Mouse (Mus musculus) hindbrain, embryonic 12.5 days (tissue): ENCODE results near the gene Lrp6. TPM values are rescaled to one million over a fixed set of nuclear protein-coding genes. Genes with fewer than 3 reads are reported as not detected.

Source experiments
- ATAC-seq: fragments of 200-750 bp; cut with Nextera tagmentation; 2 replicates; pipeline ENCODE4 v1.8.0; 2017; ENCODE audit warnings: moderate TSS enrichment; ENCODE audit not compliant: low FRiP score
- H3K27ac ChIP-seq: fragments of 300-500 bp; sonication (generic); 2 replicates; pipeline ENCODE4 v1.5.1; 2016; ENCODE audit warnings: mild to moderate bottlenecking
- H3K27me3 ChIP-seq: fragments of 300-500 bp; sonication (generic); 2 replicates; pipeline ENCODE4 v1.6.1; 2016; ENCODE audit warnings: mild to moderate bottlenecking
- H3K36me3 ChIP-seq: fragments of 300-500 bp; sonication (generic); 2 replicates; pipeline ENCODE4 v1.6.1; 2016; ENCODE audit warnings: mild to moderate bottlenecking
- H3K4me1 ChIP-seq: fragments of 300-500 bp; sonication (generic); 2 replicates; pipeline ENCODE4 v1.6.1; 2016
- H3K4me2 ChIP-seq: fragments of 300-500 bp; sonication (generic); replicated peaks from 2 replicates; pipeline ENCODE4 v1.6.1; 2016; ENCODE audit warnings: mild to moderate bottlenecking
- H3K4me3 ChIP-seq: fragments of 300-500 bp; sonication (generic); 2 replicates; pipeline ENCODE4 v1.5.1; 2016; ENCODE audit warnings: mild to moderate bottlenecking
- H3K9ac ChIP-seq: fragments of 300-500 bp; sonication (generic); 2 replicates; pipeline ENCODE4 v1.6.1; 2016; ENCODE audit warnings: mild to moderate bottlenecking, moderate library complexity
- H3K9me3 ChIP-seq: fragments of 300-500 bp; sonication (generic); replicated peaks from 2 replicates; pipeline ENCODE4 v1.6.1; 2016; ENCODE audit warnings: mild to moderate bottlenecking
- whole genome bisulfite sequencing: fragments of 180-500 bp; shearing (Covaris S2); methylation state at CpG from one replicate; pipeline ENCODE4 v1.1.7; 2016; 5-methylcytosine and 5-hydroxymethylcytosine counted together
- polyA plus RNA-seq: library from polyadenylated mRNA; unstranded; fragments of >200 nt; fragmentation: Nextera tagmentation; extraction: Ambion mirVana; gene quantifications from 2 replicates; pipeline ENCODE4 v1.2.1, GENCODE M21; 2016

Gene Lrp6
- polyA plus RNA-seq, 1 experiment from 2014 or later = 39.2 TPM

DNA sequence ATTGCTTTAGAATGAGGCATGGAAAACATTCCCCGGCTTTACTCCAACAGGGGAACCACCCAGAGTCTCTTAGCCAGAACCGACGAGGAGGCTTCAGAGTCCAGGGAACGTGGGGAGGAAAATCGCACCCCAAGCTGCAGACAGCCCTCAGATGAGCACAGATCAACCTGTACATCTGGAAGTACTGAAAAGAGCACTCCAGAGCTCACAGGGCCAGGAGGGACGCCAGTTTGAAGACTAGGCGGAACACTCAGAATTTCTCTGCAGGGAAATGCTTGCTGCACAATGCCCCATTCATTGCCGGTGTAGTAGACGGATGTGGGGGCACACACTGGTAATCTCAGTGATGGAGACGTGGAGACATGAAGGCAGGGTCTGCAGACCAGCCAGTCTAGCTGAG is 126.7 kb downstream of the Lrp6 start:
- H3K9ac ChIP-seq = peak overlapping the region; percentile 54; the same call in 1 of the 2 replicates
- 27% methylated on average over 10 of the region's 10 CpGs for WGBS
- H3K27me3 ChIP-seq = no peaks in the 10 kb centered on the region
- H3K4me1 ChIP-seq = peaks cover 14% of the 10 kb centered on the region
- 0 out of 2 replicates have a peak, but pooled peaks have one; percentile 39 for ATAC-seq
- H3K9me3 ChIP-seq = no peaks in the 10 kb centered on the region
- peaks cover 4% of the 10 kb centered on the region for H3K36me3 ChIP-seq
- peak overlapping the region; percentile 81 for H3K27ac ChIP-seq
- peak overlapping the region; percentile 56 for H3K4me2 ChIP-seq
- peak overlapping the region; percentile 24; the same call in 1 of the 2 replicates for H3K4me3 ChIP-seq

DNA sequence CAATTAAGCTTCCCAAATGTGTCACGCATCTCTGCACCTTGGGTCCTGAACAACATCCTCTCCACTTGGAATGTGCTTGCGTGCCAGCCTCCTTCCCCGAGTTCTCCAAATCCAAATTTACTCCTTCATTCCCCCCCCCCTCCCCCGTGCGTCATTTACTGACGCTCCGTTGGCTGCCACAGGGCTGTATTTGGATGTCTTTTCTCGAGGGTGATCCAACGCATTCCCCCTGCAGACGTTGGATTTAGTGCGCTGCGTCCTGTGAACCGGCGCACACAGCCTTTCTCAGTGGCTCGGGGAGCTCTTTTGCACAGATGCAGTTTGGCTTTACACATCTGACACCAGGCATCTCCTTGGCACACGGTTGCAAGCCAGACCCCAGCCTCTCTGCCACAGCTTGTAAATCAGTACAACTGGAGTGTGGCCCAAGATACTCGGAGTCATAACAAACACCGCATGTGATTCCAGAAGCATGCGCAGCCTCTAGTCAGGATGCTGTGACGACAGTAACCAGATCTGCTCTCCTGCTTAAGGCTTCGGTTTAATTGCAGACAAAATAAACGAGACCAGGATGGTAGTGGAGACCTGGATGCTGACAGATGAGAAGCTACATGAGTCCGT is 127.3 kb downstream of the Lrp6 start:
- ATAC-seq = peak; percentile 36
- H3K27ac ChIP-seq = peak overlapping the region; percentile 81

GRCm38 (mm10) chr6:134436955-134437354 is 129.8 kb downstream of the Lrp6 start:
- H3K4me2 ChIP-seq = no peak overlapping the region
- H3K4me3 ChIP-seq = no peak overlapping the region
- no peaks in the 10 kb centered on the region for H3K9me3 ChIP-seq
- peaks cover 14% of the 10 kb centered on the region for H3K4me1 ChIP-seq
- 79% methylated on average over 5 of the region's 5 CpGs for WGBS
- H3K27ac ChIP-seq = no peak overlapping the region
- no peak for ATAC-seq
- no peaks in the 10 kb centered on the region for H3K36me3 ChIP-seq
- no peaks in the 10 kb centered on the region for H3K27me3 ChIP-seq
- no peak overlapping the region for H3K9ac ChIP-seq

More for the DNA sequence above, 127.3 kb downstream of the Lrp6 start:
- Histone ChIP-seq H3K4me1 (peaks cover 14% of the 10 kb centered on the region), H3K36me3 (no peaks in the 10 kb centered on the region), H3K27me3 (no peaks in the 10 kb centered on the region), H3K9ac (peak overlapping the region; percentile 54), H3K4me2 (peak overlapping the region; percentile 56), H3K9me3 (no peaks in the 10 kb centered on the region), H3K4me3 (peak overlapping the region; percentile 24)
- WGBS = 21% methylated on average over 23 of the region's 23 CpGs

DNA sequence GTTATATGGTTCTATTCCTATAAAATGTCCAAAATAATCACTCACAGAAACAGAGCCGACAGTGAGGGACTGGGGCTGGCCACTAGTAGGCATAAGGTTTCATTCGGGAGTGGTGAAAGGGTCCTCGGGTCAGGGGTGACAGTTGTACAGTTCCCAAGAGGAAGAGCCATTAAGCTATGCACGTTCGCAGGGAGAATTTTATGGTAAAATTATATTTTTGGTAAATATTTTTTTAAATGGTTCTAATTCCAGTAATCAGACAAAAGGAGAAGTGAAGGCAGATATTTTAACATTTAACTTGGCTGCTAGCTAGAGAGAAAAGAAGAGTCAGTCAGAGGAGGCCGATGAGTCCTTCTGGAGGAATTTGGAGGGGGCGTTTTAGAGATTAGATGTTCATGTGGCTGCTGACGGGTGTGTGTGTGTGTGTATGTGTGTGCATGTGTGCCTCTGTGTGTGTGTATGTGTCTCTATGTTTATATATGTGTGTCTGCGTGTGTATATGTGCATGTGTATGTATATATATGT is 131.8 kb downstream of the Lrp6 start:
- 70% methylated on average over 9 of the region's 9 CpGs for WGBS
- no peak overlapping the region for H3K4me2 ChIP-seq

DNA sequence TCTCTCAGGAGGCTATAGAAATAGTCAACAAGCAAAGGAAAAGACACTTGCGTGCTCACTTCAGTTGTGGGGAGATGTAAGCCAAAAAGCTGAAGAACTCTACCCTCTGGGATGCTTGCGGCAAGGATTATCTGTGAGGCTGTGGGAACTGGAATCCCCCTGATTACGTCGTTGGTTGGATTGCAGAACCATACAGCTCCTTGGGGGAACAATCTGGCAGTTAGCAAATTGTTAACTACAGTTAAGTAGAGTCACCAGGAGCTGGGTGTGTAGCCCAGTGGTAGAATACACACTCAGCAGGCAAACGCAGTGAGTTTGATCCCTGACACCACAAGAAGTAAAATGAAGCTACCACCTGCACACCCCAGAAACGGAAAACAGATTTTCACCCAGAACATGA is 132.7 kb downstream of the Lrp6 start:
- Histone ChIP-seq H3K9me3 (no peaks in the 10 kb centered on the region), H3K4me1 (peaks cover 3% of the 10 kb centered on the region), H3K4me2 (no peak overlapping the region), H3K27ac (no peak overlapping the region), H3K4me3 (no peak overlapping the region), H3K9ac (no peak overlapping the region), H3K36me3 (no peaks in the 10 kb centered on the region), H3K27me3 (no peaks in the 10 kb centered on the region)
- no peak for ATAC-seq
- 73% methylated on average over 6 of the region's 6 CpGs for WGBS

More for the DNA sequence above, 131.8 kb downstream of the Lrp6 start:
- no peak overlapping the region for H3K4me3 ChIP-seq
- no peak overlapping the region for H3K27ac ChIP-seq
- no peaks in the 10 kb centered on the region for H3K9me3 ChIP-seq
- no peak for ATAC-seq
- H3K27me3 ChIP-seq = no peaks in the 10 kb centered on the region
- H3K9ac ChIP-seq = no peak overlapping the region
- H3K36me3 ChIP-seq = no peaks in the 10 kb centered on the region
- H3K4me1 ChIP-seq = peaks cover 12% of the 10 kb centered on the region

DNA sequence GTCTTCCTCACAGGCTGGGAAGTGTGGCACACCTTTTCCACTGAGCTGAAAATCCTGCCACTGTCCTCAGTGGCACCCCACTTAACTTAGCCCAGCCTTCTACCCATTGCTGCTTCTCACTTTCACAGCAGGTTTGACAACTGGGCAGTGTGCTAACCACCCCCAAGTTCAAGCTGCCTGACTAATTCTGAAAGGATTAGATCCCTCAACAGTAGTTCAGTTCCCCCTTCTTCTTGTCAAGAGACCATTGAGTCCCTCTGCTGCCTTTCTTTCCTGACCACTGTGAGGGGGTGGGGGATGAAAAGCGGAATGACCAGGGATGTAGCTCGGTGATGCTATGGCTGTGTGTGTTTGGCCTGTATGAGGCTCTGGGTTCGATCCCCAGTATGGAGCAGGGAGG is 133.5 kb downstream of the Lrp6 start:
- Histone ChIP-seq H3K4me1 (peaks cover 3% of the 10 kb centered on the region; the same call in 1 of the 2 replicates), H3K27me3 (no peaks in the 10 kb centered on the region), H3K9me3 (no peaks in the 10 kb centered on the region), H3K36me3 (no peaks in the 10 kb centered on the region), H3K4me2 (no peak overlapping the region), H3K27ac (no peak overlapping the region), H3K9ac (no peak overlapping the region), H3K4me3 (no peak overlapping the region)
- ATAC-seq = no peak
- 94% methylated on average over 3 of the region's 3 CpGs for WGBS

DNA sequence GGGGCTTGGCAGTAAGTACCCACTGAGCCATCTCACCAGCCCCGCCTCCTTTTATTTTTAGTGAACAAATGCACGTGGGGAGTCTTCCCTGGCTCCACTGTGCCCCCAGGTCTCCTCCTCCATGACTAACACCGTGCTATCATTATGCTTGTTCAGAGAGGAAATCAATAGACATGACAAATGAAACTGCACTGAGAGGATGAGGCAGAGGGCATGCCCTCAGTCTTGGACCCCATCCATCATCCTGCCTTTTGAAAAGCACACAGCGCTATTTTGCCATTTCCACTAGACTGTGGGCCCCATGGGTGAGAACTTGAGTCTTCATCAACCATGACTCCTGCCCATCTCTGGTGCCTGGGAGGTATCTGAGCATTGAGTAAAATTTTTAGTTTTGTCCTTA is 135.2 kb downstream of the Lrp6 start:
- Histone ChIP-seq H3K9ac (no peak overlapping the region), H3K27ac (no peak overlapping the region), H3K36me3 (no peaks in the 10 kb centered on the region), H3K4me3 (no peak overlapping the region), H3K4me2 (no peak overlapping the region), H3K27me3 (no peaks in the 10 kb centered on the region), H3K9me3 (no peaks in the 10 kb centered on the region), H3K4me1 (peaks cover 3% of the 10 kb centered on the region; the same call in 1 of the 2 replicates)
- no peak for ATAC-seq
- WGBS = 48% methylated on average over 4 of the region's 4 CpGs

- WGBS = 79% methylated on average over 9 of the region's 9 CpGs
- Histone ChIP-seq H3K36me3 (no peaks in the 10 kb centered on the region), H3K27me3 (no peaks in the 10 kb centered on the region), H3K9ac (no peak overlapping the region), H3K4me2 (no peak overlapping the region), H3K9me3 (no peaks in the 10 kb centered on the region), H3K27ac (no peak overlapping the region), H3K4me1 (peaks cover 5% of the 10 kb centered on the region; the same call in 1 of the 2 replicates), H3K4me3 (no peak overlapping the region)
- ATAC-seq = no peak
Observed at GRCm38 (mm10) chr6:134430161-134430799, 136.5 kb downstream of the Lrp6 start.

DNA sequence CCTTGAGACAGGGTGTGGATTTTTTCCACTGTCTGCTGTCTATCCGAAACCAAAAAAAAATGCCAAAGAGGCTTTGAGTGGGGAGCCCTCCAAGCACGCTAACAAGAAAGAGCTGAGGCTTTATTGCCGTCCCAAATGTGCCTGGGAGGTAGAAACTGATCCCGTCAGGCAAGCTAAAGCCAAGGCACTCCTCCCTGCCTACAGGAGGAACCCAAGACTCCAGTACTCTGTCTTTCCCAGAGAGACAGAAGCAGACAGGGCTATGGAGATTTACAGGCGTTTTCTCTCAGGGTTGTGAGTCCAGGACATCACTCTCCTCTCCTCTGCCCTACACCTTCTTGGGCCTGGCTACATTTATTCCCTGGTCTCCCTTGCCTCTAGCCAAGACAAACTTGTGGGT is 138.3 kb downstream of the Lrp6 start:
- ATAC-seq = no peak
- Histone ChIP-seq H3K4me3 (no peak overlapping the region), H3K27me3 (no peaks in the 10 kb centered on the region), H3K4me2 (no peak overlapping the region), H3K4me1 (peaks cover 6% of the 10 kb centered on the region; the same call in 1 of the 2 replicates), H3K27ac (0 out of 2 replicates have a peak overlapping the region, but pooled peaks have one; percentile 35), H3K9me3 (no peaks in the 10 kb centered on the region), H3K9ac (no peak overlapping the region), H3K36me3 (no peaks in the 10 kb centered on the region)
- 75% methylated on average over 5 of the region's 5 CpGs for WGBS

- Histone ChIP-seq H3K36me3 (no peaks in the 10 kb centered on the region), H3K9me3 (no peaks in the 10 kb centered on the region), H3K4me1 (peaks cover 6% of the 10 kb centered on the region; the same call in 1 of the 2 replicates), H3K9ac (no peak overlapping the region), H3K27me3 (no peaks in the 10 kb centered on the region), H3K4me2 (no peak overlapping the region), H3K27ac (no peak overlapping the region), H3K4me3 (no peak overlapping the region)
- no peak for ATAC-seq
- 81% methylated on average over 3 of the region's 3 CpGs for WGBS
Observed at GRCm38 (mm10) chr6:134427165-134427564, 139.6 kb downstream of the Lrp6 start.

GRCm38 (mm10) chr6:134425216-134425717 is 141.5 kb downstream of the Lrp6 start:
- H3K9ac ChIP-seq = no peak overlapping the region
- ATAC-seq = peak; percentile 68
- no peaks in the 10 kb centered on the region for H3K36me3 ChIP-seq
- 33% methylated on average over 11 of the region's 11 CpGs for WGBS
- H3K4me2 ChIP-seq = peak overlapping the region; percentile 29; the same call in 1 of the 2 replicates
- peaks cover 3% of the 10 kb centered on the region; the same call in 1 of the 2 replicates for H3K4me1 ChIP-seq
- H3K27ac ChIP-seq = no peak overlapping the region
- H3K9me3 ChIP-seq = no peaks in the 10 kb centered on the region
- H3K4me3 ChIP-seq = no peak overlapping the region
- H3K27me3 ChIP-seq = no peaks in the 10 kb centered on the region

DNA sequence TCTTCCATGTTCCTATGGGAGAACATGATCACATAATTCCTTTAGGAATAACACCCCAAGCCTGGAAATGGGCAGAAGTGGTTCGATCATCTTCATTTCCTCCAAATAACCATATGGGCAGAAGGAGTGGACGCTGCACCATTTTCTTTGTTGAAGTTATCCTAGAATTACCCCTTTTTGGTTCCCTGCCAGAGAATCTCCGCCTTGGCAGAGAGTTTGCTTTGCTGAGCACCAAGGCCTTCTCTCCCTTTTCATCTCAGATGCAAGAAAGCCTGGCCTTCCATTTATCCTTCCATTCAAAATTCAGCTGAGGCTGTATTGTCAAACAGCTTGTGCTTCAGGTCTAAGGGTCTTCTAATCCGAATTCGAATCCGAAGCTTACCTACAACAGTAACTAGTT is 144.8 kb downstream of the Lrp6 start:
- H3K9me3 ChIP-seq = no peaks in the 10 kb centered on the region
- ATAC-seq = no peak
- 87% methylated on average over 6 of the region's 6 CpGs for WGBS
- H3K27me3 ChIP-seq = no peaks in the 10 kb centered on the region
- no peaks in the 10 kb centered on the region for H3K36me3 ChIP-seq
- H3K9ac ChIP-seq = no peak overlapping the region
- H3K27ac ChIP-seq = no peak overlapping the region
- H3K4me2 ChIP-seq = no peak overlapping the region
- peaks cover 3% of the 10 kb centered on the region; the same call in 1 of the 2 replicates for H3K4me1 ChIP-seq
- H3K4me3 ChIP-seq = no peak overlapping the region
